Mouse (Mus musculus) hindbrain, postnatal 0 days (tissue): ENCODE data around the gene Ndufa8. TPM values are rescaled to one million over a fixed set of nuclear protein-coding genes. Genes with fewer than 3 reads are reported as not detected.

Source experiments
- ATAC-seq: fragments of 200-750 bp; cut with Nextera tagmentation; 2 replicates; pipeline ENCODE4 v1.8.0; 2017; ENCODE audit warnings: mild to moderate bottlenecking, moderate TSS enrichment, moderate library complexity
- DNase-seq: peaks from one replicate; pipeline ENCODE4 v3.0.0-alpha.2; 2015; ENCODE audit warnings: low spot score
- H3K27ac ChIP-seq: fragments of 300-500 bp; sonication (generic); 2 replicates; pipeline ENCODE4 v1.5.1; 2014; ENCODE audit warnings: mild to moderate bottlenecking
- H3K27me3 ChIP-seq: fragments of 300-500 bp; sonication (generic); 2 replicates; pipeline ENCODE4 v1.6.1; 2014; ENCODE audit warnings: low read length, mixed read lengths; ENCODE audit not compliant: insufficient read depth
- H3K36me3 ChIP-seq: fragments of 300-500 bp; sonication (generic); 2 replicates; pipeline ENCODE4 v1.6.1; 2014; ENCODE audit warnings: low read length, mixed read lengths; ENCODE audit not compliant: insufficient read depth
- H3K4me1 ChIP-seq: fragments of 300-500 bp; sonication (generic); 2 replicates; pipeline ENCODE4 v1.6.1; 2014; ENCODE audit warnings: antibody characterized with exemption, low read length, mixed read lengths; ENCODE audit not compliant: insufficient read depth
- H3K4me2 ChIP-seq: fragments of 300-500 bp; sonication (generic); 2 replicates; pipeline ENCODE4 v1.6.1; 2014; ENCODE audit warnings: low read depth, mild to moderate bottlenecking, low read length, moderate library complexity, mixed read lengths
- H3K4me3 ChIP-seq: fragments of 300-500 bp; sonication (generic); 2 replicates; pipeline ENCODE4 v1.5.1; 2014; ENCODE audit warnings: low read length
- H3K9ac ChIP-seq: fragments of 300-500 bp; sonication (generic); replicated peaks from 2 replicates; pipeline ENCODE4 v1.6.1; 2014; ENCODE audit warnings: mild to moderate bottlenecking, low read length, moderate library complexity, mixed read lengths
- H3K9me3 ChIP-seq: fragments of 300-500 bp; sonication (generic); 2 replicates; pipeline ENCODE4 v1.6.1; 2016; ENCODE audit warnings: low read length, mixed read lengths
- CTCF ChIP-seq: IDR thresholded peaks from 2 replicates; pipeline ENCODE4 v1.5.1; 2016; ENCODE audit warnings: antibody characterized with exemption, control low read depth, low read depth
- WGBS: fragments of 180-500 bp; shearing (Covaris S2); extraction: QIAGEN DNeasy Blood & Tissue Kit; methylation state at CpG from one replicate; pipeline ENCODE4 v1.1.7; 2014; 5-methylcytosine and 5-hydroxymethylcytosine counted together
- polyA plus RNA-seq: library from polyadenylated mRNA; unstranded; fragments of >200 nt; fragmentation: Nextera tagmentation; extraction: Ambion mirVana; gene quantifications from 2 replicates; pipeline ENCODE4 v1.2.1, GENCODE M21; 2015
- total RNA-seq: library from RNA; depleted of rRNA; stranded (reverse); fragments of >200 nt; gene quantifications from 2 replicates; pipeline ENCODE4 v1.2.3, GENCODE M21; 2014

Ndufa8 gene
- total and polyA plus RNA-seq, 2 experiments from 2014 or later, result 85.4 to 376 TPM

- Histone ChIP-seq H3K9ac (no peak overlapping the region), H3K36me3 (no peaks in the 10 kb centered on the region), H3K27ac (no peak overlapping the region), H3K4me1 (peaks cover 6% of the 10 kb centered on the region; the same call in 1 of the 2 replicates), H3K9me3 (no peaks in the 10 kb centered on the region), H3K4me2 (no peak overlapping the region), H3K27me3 (no peaks in the 10 kb centered on the region), H3K4me3 (no peak overlapping the region)
- TF ChIP-seq CTCF, result peak; percentile 92
- 33% methylated on average over 1 of the region's 1 CpGs for WGBS
- no peak for ATAC-seq
- DNase-seq, result peak; percentile 81
Measured at GRCm38 (mm10) chr2:36008071-36008470, 41.1 kb downstream of the Ndufa8 start.

- WGBS, result 46% methylated on average over 6 of the region's 6 CpGs
- DNase-seq (no peak), ATAC-seq (no peak)
- no peaks in the 10 kb centered on the region for H3K36me3 ChIP-seq
- H3K4me1 ChIP-seq, result no peaks in the 10 kb centered on the region
- H3K4me2 ChIP-seq, result no peak overlapping the region
- no peak overlapping the region for H3K4me3 ChIP-seq
- no peak overlapping the region for H3K9ac ChIP-seq
- no peak overlapping the region for H3K27ac ChIP-seq
- TF ChIP-seq CTCF, result no peak
- H3K9me3 ChIP-seq, result no peaks in the 10 kb centered on the region
- H3K27me3 ChIP-seq, result no peaks in the 10 kb centered on the region
Measured at GRCm38 (mm10) chr2:36002188-36002587, 47.0 kb downstream of the Ndufa8 start.

GRCm38 (mm10) chr2:36000390-36000789 lies 48.8 kb downstream of the Ndufa8 start:
- no peak for TF ChIP-seq CTCF

GRCm38 (mm10) chr2:35999212-35999611 lies 50.0 kb downstream of the Ndufa8 start:
- ATAC-seq (no peak), DNase-seq (no peak)
- no peaks in the 10 kb centered on the region for H3K4me1 ChIP-seq
- H3K36me3 ChIP-seq, result no peaks in the 10 kb centered on the region
- H3K27me3 ChIP-seq, result no peaks in the 10 kb centered on the region
- no peak overlapping the region for H3K9ac ChIP-seq
- no peak overlapping the region for H3K4me3 ChIP-seq
- no peak overlapping the region for H3K4me2 ChIP-seq
- no peaks in the 10 kb centered on the region for H3K9me3 ChIP-seq
- H3K27ac ChIP-seq, result no peak overlapping the region
- TF ChIP-seq CTCF, result no peak

More at GRCm38 (mm10) chr2:36000390-36000789, 48.8 kb downstream of the Ndufa8 start:
- H3K27ac ChIP-seq, result no peak overlapping the region
- 37% methylated on average over 1 of the region's 1 CpGs for WGBS
- no peaks in the 10 kb centered on the region for H3K27me3 ChIP-seq
- no peak overlapping the region for H3K4me3 ChIP-seq
- H3K9ac ChIP-seq, result no peak overlapping the region
- H3K9me3 ChIP-seq, result no peaks in the 10 kb centered on the region
- H3K4me2 ChIP-seq, result no peak overlapping the region
- H3K4me1 ChIP-seq, result no peaks in the 10 kb centered on the region
- no peaks in the 10 kb centered on the region for H3K36me3 ChIP-seq
- ATAC-seq, result no peak
- no peak for DNase-seq

- H3K4me1 ChIP-seq, result no peaks in the 10 kb centered on the region
- no peak overlapping the region for H3K27ac ChIP-seq
- no peaks in the 10 kb centered on the region for H3K36me3 ChIP-seq
- ATAC-seq (no peak), DNase-seq (no peak)
- no peak for TF ChIP-seq CTCF
- WGBS, result 86% methylated on average over 5 of the region's 5 CpGs
- H3K9me3 ChIP-seq, result no peaks in the 10 kb centered on the region
- no peak overlapping the region for H3K4me3 ChIP-seq
- H3K4me2 ChIP-seq, result no peak overlapping the region
- no peaks in the 10 kb centered on the region for H3K27me3 ChIP-seq
- no peak overlapping the region for H3K9ac ChIP-seq
Measured at GRCm38 (mm10) chr2:35998416-35998815, 50.8 kb downstream of the Ndufa8 start.

GRCm38 (mm10) chr2:35996753-35997152 lies 52.5 kb downstream of the Ndufa8 start:
- H3K9me3 ChIP-seq, result no peaks in the 10 kb centered on the region
- no peak overlapping the region for H3K9ac ChIP-seq
- no peak overlapping the region for H3K27ac ChIP-seq
- H3K27me3 ChIP-seq, result no peaks in the 10 kb centered on the region
- TF ChIP-seq CTCF, result no peak
- H3K4me2 ChIP-seq, result no peak overlapping the region
- no peak for ATAC-seq
- no peak for DNase-seq
- no peaks in the 10 kb centered on the region for H3K4me1 ChIP-seq
- H3K4me3 ChIP-seq, result no peak overlapping the region
- 87% methylated on average over 2 of the region's 2 CpGs for WGBS
- no peaks in the 10 kb centered on the region for H3K36me3 ChIP-seq

- Histone ChIP-seq H3K4me1 (no peaks in the 10 kb centered on the region), H3K9ac (no peak overlapping the region), H3K9me3 (no peaks in the 10 kb centered on the region), H3K4me2 (no peak overlapping the region), H3K36me3 (no peaks in the 10 kb centered on the region), H3K4me3 (no peak overlapping the region), H3K27ac (no peak overlapping the region), H3K27me3 (no peaks in the 10 kb centered on the region)
- TF ChIP-seq CTCF, result no peak
- DNase-seq (no peak), ATAC-seq (no peak)
- WGBS, result 91% methylated on average over 6 of the region's 6 CpGs
Measured at GRCm38 (mm10) chr2:35994303-35994702, 54.9 kb downstream of the Ndufa8 start.
